Mouse (Mus musculus) ES-E14 (cell line): Measurements from ENCODE around the gene Gpc6. TPM values are rescaled to one million over a fixed set of nuclear protein-coding genes. Genes with fewer than 3 reads are reported as not detected.

Experiments used
- DNase-seq: peaks from one replicate; pipeline ENCODE4 v3.0.0-alpha.2; 2013; ENCODE audit warnings: low read depth, low spot score
- H3K27ac ChIP-seq: 2 replicates; pipeline ENCODE4 v1.5.1; 2012; ENCODE audit warnings: low read depth, mild to moderate bottlenecking, low read length, moderate library complexity, mixed read lengths; ENCODE audit not compliant: poor library complexity, insufficient read depth, severe bottlenecking
- H3K36me3 ChIP-seq: 2 replicates; pipeline ENCODE4 v1.6.1; 2012; ENCODE audit warnings: mild to moderate bottlenecking, low read length, moderate library complexity, mixed read lengths; ENCODE audit not compliant: control insufficient read depth, poor library complexity, insufficient read depth, severe bottlenecking
- H3K4me1 ChIP-seq, 2 experiments: fragments of 150-350 bp in 1 of 2; sonication (generic) in 1 of 2; 2 replicates each; pipeline ENCODE4 v1.6.1; 2012; ENCODE audit warnings: low read length in 2 of 2, mild to moderate bottlenecking in 1 of 2, mixed read lengths in 1 of 2; ENCODE audit not compliant: control insufficient read depth in 2 of 2, insufficient read depth in 2 of 2, poor library complexity in 1 of 2
- H3K4me3 ChIP-seq, 2 experiments: fragments of 150-350 bp in 1 of 2; sonication (generic) in 1 of 2; 2 replicates each; pipeline ENCODE4 v1.5.1; 2012; ENCODE audit warnings: low read length in 2 of 2, low read depth in 1 of 2, mild to moderate bottlenecking in 1 of 2, mixed read lengths in 1 of 2; ENCODE audit not compliant: insufficient read depth in 1 of 2, poor library complexity in 1 of 2, severe bottlenecking in 1 of 2
- H3K9ac ChIP-seq: 2 replicates; pipeline ENCODE4 v1.6.1; 2012; ENCODE audit warnings: low read depth, mild to moderate bottlenecking, low read length, mixed read lengths; ENCODE audit not compliant: poor library complexity, insufficient read depth, severe bottlenecking
- H3K9me3 ChIP-seq: fragments of 150-350 bp; sonication (generic); 2 replicates; pipeline ENCODE4 v1.6.1; 2012; ENCODE audit warnings: low read depth, mild to moderate bottlenecking, low read length; ENCODE audit not compliant: control insufficient read depth, insufficient read depth
- CHD2 ChIP-seq: IDR thresholded peaks from 2 replicates; pipeline ENCODE4 v1.6.1; 2014; ENCODE audit warnings: mild to moderate bottlenecking, low read depth, low read length, inconsistent platforms
- HCFC1 ChIP-seq: IDR thresholded peaks from 2 replicates; pipeline ENCODE4 v1.6.1; 2012; ENCODE audit warnings: low read length, inconsistent platforms, borderline replicate concordance; ENCODE audit not compliant: insufficient read depth
- MAFK ChIP-seq: IDR thresholded peaks from 2 replicates; pipeline ENCODE4 v1.6.1; 2014; ENCODE audit warnings: mild to moderate bottlenecking, low read depth, low read length, inconsistent platforms; ENCODE audit not compliant: insufficient read depth
- ZC3H11A ChIP-seq: IDR thresholded peaks from 2 replicates; pipeline ENCODE4 v1.6.1; 2012; ENCODE audit warnings: low read depth, mild to moderate bottlenecking, inconsistent platforms, low read length, borderline replicate concordance
- ZNF384 ChIP-seq: IDR thresholded peaks from 2 replicates; pipeline ENCODE4 v1.6.1; 2012; ENCODE audit warnings: low read depth, low read length, inconsistent platforms
- in situ Hi-C, 2 experiments: fragments of 600-800 bp; cut with MboI; formaldehyde crosslinking; loops; one replicate each; pipeline ENCODE4 v1.15.1; 2025; ENCODE audit warnings: low sequenced_read_pairs in 2 of 2, inconsistent platforms in 1 of 2; ENCODE audit not compliant: unreplicated experiment in 2 of 2
- total RNA-seq: library from RNA; depleted of rRNA; stranded (reverse); fragments of 300-350 nt; gene quantifications from 2 replicates; pipeline ENCODE4 v1.2.3, GENCODE M21; 2012

The Gpc6 gene
- total RNA-seq, 1 experiment: 3.2 TPM

GRCm38 (mm10) chr14:117361155-117361964, 436.2 kb downstream of the Gpc6 start:
- Histone ChIP-seq H3K27ac (no peak overlapping the region), H3K36me3 (no peaks in the 10 kb centered on the region), H3K4me3 (no peak overlapping the region), H3K9me3 (no peaks in the 10 kb centered on the region), H3K9ac (no peak overlapping the region), H3K4me1 (no peaks in the 10 kb centered on the region)
- TF ChIP-seq HCFC1 (no peak), ZNF384 (no peak), ZC3H11A (no peak), MAFK (no peak), CHD2 (no peak)
- in situ Hi-C loops: no loop called here
- no peak for DNase-seq

- H3K4me3 ChIP-seq: no peak overlapping the region
- in situ Hi-C loops: no loop called here
- TF ChIP-seq ZC3H11A (no peak), ZNF384 (no peak), CHD2 (no peak), MAFK (no peak), HCFC1 (no peak)
- no peak overlapping the region for H3K9ac ChIP-seq
- H3K36me3 ChIP-seq: no peaks in the 10 kb centered on the region
- H3K9me3 ChIP-seq: no peaks in the 10 kb centered on the region
- no peaks in the 10 kb centered on the region for H3K4me1 ChIP-seq
- DNase-seq: no peak
- H3K27ac ChIP-seq: no peak overlapping the region
These were observed 436.8 kb downstream of the Gpc6 start for GRCm38 (mm10) chr14:117361965-117362309.

- H3K36me3 ChIP-seq: no peaks in the 10 kb centered on the region
- DNase-seq: no peak
- TF ChIP-seq ZC3H11A (no peak), HCFC1 (no peak), ZNF384 (no peak), CHD2 (no peak), MAFK (no peak)
- H3K9me3 ChIP-seq: no peaks in the 10 kb centered on the region
- H3K27ac ChIP-seq: no peak overlapping the region
- no peak overlapping the region for H3K4me3 ChIP-seq
- no peaks in the 10 kb centered on the region for H3K4me1 ChIP-seq
- in situ Hi-C loops: no loop called here
- H3K9ac ChIP-seq: no peak overlapping the region
These were observed 444.3 kb downstream of the Gpc6 start for GRCm38 (mm10) chr14:117369331-117369866.

- DNase-seq: no peak
- TF ChIP-seq HCFC1 (no peak), MAFK (no peak), CHD2 (no peak), ZC3H11A (no peak), ZNF384 (no peak)
These were observed 451.8 kb downstream of the Gpc6 start for GRCm38 (mm10) chr14:117376822-117377376.

More at GRCm38 (mm10) chr14:117376822-117377376, 451.8 kb downstream of the Gpc6 start:
- in situ Hi-C loops: no loop called here
- Histone ChIP-seq H3K9me3 (no peaks in the 10 kb centered on the region), H3K4me1 (no peaks in the 10 kb centered on the region), H3K9ac (no peak overlapping the region), H3K27ac (no peak overlapping the region), H3K4me3 (no peak overlapping the region), H3K36me3 (no peaks in the 10 kb centered on the region)
